Mouse (Mus musculus): ENCODE results near the gene Sox6. TPM values are rescaled to one million over a fixed set of nuclear protein-coding genes. Genes with fewer than 3 reads are reported as not detected.
"Not testable (repeated sequence)": the region's sequence is repeated elsewhere in the genome, so short reads cannot be mapped to it uniquely, and the experiment has no call there.

The Sox6 gene
- polyA plus RNA-seq, 1 experiment from 2014 or later: 37.5 TPM

DNA sequence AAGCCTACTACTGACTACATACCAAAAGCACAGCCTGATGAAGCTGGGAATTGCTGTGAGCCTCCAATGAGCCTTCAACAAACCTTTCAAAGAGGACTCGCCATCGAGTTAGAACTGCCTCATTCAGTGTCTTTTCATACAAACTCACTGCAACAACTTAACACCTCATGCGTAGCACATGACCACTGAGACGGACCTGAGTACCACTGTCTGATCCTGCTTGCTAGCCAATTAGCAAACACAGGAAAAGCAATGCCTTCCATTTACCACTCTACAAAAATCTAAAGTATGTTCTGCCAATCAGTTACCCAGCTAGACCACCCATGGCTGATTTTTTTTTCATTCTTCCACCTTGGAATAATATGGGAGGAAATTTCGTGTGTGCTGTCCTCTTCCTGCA is 414.1 kb downstream of the Sox6 start:
- Histone ChIP-seq H3K27ac (ENCODE audit: low read length) (peak overlapping the region; percentile 21; the same call in 1 of the 2 replicates), H3K36me3 (ENCODE audit: control insufficient read depth, insufficient read depth, low read length) (no peaks in the 10 kb centered on the region), H3K4me2 (ENCODE audit: low read depth, low read length) (no peak overlapping the region), H3K9me3 (replicated peaks; ENCODE audit: control insufficient read depth, low read length) (no peaks in the 10 kb centered on the region), H3K9ac (ENCODE audit: low read length) (no peak overlapping the region), H3K4me1 (ENCODE audit: control insufficient read depth, insufficient read depth, low read length) (peaks cover 27% of the 10 kb centered on the region), H3K27me3 (ENCODE audit: control insufficient read depth, insufficient read depth, low read length) (no peaks in the 10 kb centered on the region), H3K4me3 (replicated peaks; ENCODE audit: low read length) (no peak overlapping the region)
- ATAC-seq (ENCODE audit: insufficient read depth, low FRiP score): no peak
- WGBS: 59% methylated on average over 5 of the region's 5 CpGs

DNA sequence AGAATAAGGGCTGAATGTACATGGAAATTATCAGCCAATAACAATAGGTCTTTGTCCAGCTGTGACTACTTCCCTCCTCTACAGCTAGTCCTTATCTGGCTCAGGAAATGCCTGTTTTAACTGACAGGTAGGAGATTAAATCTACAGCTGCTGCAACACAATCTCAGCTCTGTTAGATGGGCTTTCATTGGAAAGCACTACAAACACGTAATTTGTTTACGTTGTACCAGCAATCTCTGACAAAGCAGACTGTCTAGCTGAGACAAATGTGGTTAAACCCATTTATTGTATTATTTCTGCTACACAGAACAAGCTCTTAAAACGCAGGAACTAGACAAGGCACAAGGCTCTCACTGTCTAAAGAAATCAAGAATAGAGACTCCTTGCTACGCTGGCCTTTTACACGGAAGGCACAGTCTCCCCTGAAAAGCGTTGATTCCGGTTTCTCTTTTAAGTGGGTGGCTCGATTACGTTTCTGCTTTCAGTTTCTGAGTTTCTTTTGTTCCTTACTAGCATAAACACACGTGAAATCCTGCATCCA is 422.8 kb downstream of the Sox6 start:
- Histone ChIP-seq H3K4me3 (replicated peaks; ENCODE audit: low read length) (peak overlapping the region; percentile 31), H3K27me3 (ENCODE audit: control insufficient read depth, insufficient read depth, low read length) (no peaks in the 10 kb centered on the region), H3K9ac (ENCODE audit: low read length) (peak overlapping the region; percentile 47; the same call in 1 of the 2 replicates), H3K9me3 (replicated peaks; ENCODE audit: control insufficient read depth, low read length) (no peaks in the 10 kb centered on the region), H3K4me1 (ENCODE audit: control insufficient read depth, insufficient read depth, low read length) (peaks cover 3% of the 10 kb centered on the region; the same call in 1 of the 2 replicates), H3K36me3 (ENCODE audit: control insufficient read depth, insufficient read depth, low read length) (no peaks in the 10 kb centered on the region), H3K4me2 (ENCODE audit: low read depth, low read length) (peak overlapping the region; percentile 52), H3K27ac (ENCODE audit: low read length) (peak overlapping the region; percentile 36)
- WGBS: 9% methylated on average over 10 of the region's 10 CpGs
- ATAC-seq (ENCODE audit: insufficient read depth, low FRiP score): no peak

DNA sequence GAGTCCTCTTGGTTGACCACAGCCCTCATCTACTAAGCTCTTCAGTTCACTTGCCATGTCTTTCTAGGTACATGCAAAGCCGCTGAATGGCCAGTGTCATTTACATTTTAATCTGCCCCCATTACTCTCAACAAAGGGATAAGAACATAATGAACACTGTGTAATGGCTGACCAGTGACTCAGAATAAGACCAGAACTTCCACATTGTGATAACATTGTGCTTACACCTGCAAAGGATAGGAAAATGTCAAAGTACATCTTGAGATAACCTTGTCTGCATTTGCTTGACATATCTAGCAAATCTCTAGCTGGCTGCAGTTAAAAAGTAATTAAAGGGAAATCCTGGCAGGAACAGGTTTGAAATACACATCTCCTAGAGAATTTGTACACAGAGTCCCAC is 431.1 kb downstream of the Sox6 start:
- no peak overlapping the region for H3K4me3 ChIP-seq (replicated peaks; ENCODE audit: low read length)
- WGBS: 86% methylated on average over 1 of the region's 1 CpGs
- no peaks in the 10 kb centered on the region for H3K4me1 ChIP-seq (ENCODE audit: control insufficient read depth, insufficient read depth, low read length)
- no peak overlapping the region for H3K9ac ChIP-seq (ENCODE audit: low read length)
- no peaks in the 10 kb centered on the region for H3K9me3 ChIP-seq (replicated peaks; ENCODE audit: control insufficient read depth, low read length)
- ATAC-seq (ENCODE audit: insufficient read depth, low FRiP score): no peak
- H3K4me2 ChIP-seq (ENCODE audit: low read depth, low read length): no peak overlapping the region
- H3K27ac ChIP-seq (ENCODE audit: low read length): no peak overlapping the region
- no peaks in the 10 kb centered on the region for H3K36me3 ChIP-seq (ENCODE audit: control insufficient read depth, insufficient read depth, low read length)
- H3K27me3 ChIP-seq (ENCODE audit: control insufficient read depth, insufficient read depth, low read length): no peaks in the 10 kb centered on the region

DNA sequence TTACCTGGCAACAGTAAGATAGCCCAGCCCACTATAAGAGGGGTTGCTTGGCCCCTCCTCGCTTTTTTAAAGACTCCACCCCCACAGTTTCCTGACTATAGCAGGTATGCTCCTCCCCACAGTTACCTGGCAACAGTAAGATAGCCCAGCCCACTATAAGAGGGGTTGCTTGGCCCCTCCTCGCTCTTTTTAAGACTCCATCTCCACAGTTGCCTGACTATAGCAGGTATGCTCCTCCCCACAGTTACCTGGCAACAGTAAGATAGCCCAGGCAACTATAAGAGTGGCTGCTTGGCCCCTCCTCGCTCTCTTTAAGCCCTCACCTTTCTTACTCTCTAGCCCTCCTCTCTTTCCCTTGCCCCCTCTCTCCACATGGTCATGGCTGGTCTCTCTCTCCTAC is 432.5 kb downstream of the Sox6 start:
- H3K36me3 ChIP-seq (ENCODE audit: control insufficient read depth, insufficient read depth, low read length); ATAC-seq (ENCODE audit: insufficient read depth, low FRiP score); H3K4me1 ChIP-seq (ENCODE audit: control insufficient read depth, insufficient read depth, low read length); H3K4me3 ChIP-seq (replicated peaks; ENCODE audit: low read length); H3K9ac ChIP-seq (ENCODE audit: low read length); H3K27me3 ChIP-seq (ENCODE audit: control insufficient read depth, insufficient read depth, low read length); H3K4me2 ChIP-seq (ENCODE audit: low read depth, low read length); H3K27ac ChIP-seq (ENCODE audit: low read length); H3K9me3 ChIP-seq (replicated peaks; ENCODE audit: control insufficient read depth, low read length): not testable (repeated sequence)
- WGBS: 68% methylated on average over 3 of the region's 3 CpGs

DNA sequence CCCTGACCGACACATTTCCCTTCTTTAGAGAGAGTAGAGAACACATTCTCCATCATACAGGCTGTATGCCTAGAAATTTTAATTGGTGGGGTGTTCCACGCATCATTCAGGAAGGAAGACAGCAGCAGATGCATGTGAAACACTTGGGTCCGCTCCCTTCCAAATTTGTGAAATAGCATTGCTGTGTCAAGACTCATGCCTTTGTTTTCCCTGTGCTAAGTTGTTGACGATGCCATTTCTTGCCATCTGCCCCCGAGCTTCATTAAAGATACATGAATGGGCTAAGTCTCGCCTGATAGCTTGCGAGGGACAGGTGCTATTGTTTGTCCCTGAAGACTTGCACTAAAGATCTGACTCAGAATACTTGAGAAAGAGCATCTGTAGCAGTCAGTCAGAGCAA is 433.7 kb downstream of the Sox6 start:
- 81% methylated on average over 7 of the region's 7 CpGs for WGBS
- Histone ChIP-seq H3K4me2 (ENCODE audit: low read depth, low read length) (no peak overlapping the region), H3K9me3 (replicated peaks; ENCODE audit: control insufficient read depth, low read length) (no peaks in the 10 kb centered on the region), H3K4me3 (replicated peaks; ENCODE audit: low read length) (no peak overlapping the region), H3K36me3 (ENCODE audit: control insufficient read depth, insufficient read depth, low read length) (no peaks in the 10 kb centered on the region), H3K27me3 (ENCODE audit: control insufficient read depth, insufficient read depth, low read length) (no peaks in the 10 kb centered on the region), H3K4me1 (ENCODE audit: control insufficient read depth, insufficient read depth, low read length) (no peaks in the 10 kb centered on the region), H3K9ac (ENCODE audit: low read length) (no peak overlapping the region), H3K27ac (ENCODE audit: low read length) (no peak overlapping the region)
- no peak for ATAC-seq (ENCODE audit: insufficient read depth, low FRiP score)

DNA sequence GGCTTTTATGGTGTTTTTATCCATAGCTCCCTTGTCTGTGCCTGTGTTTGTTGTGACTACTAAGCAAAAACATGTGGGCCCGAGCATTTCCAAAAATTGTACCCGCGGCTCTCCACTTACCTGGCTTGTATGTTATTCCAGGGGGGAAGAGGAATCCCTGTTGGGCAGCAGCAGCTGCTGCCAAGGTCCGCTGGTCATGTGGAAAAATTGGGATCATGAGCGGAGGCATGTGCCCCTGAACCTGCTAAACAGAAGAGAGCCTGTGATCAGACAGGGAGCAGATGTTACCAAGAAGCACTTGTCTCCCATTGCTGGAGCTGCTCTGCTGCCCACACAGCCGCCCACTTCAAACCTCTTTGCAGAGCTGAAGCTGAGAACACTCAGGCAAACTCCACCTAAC is 441.2 kb downstream of the Sox6 start:
- H3K9ac ChIP-seq (ENCODE audit: low read length): no peak overlapping the region
- no peaks in the 10 kb centered on the region for H3K27me3 ChIP-seq (ENCODE audit: control insufficient read depth, insufficient read depth, low read length)
- no peak overlapping the region for H3K4me2 ChIP-seq (ENCODE audit: low read depth, low read length)
- no peaks in the 10 kb centered on the region for H3K9me3 ChIP-seq (replicated peaks; ENCODE audit: control insufficient read depth, low read length)
- H3K4me3 ChIP-seq (replicated peaks; ENCODE audit: low read length): no peak overlapping the region
- H3K4me1 ChIP-seq (ENCODE audit: control insufficient read depth, insufficient read depth, low read length): no peaks in the 10 kb centered on the region
- WGBS: 85% methylated on average over 6 of the region's 6 CpGs
- H3K27ac ChIP-seq (ENCODE audit: low read length): no peak overlapping the region
- no peak for ATAC-seq (ENCODE audit: insufficient read depth, low FRiP score)
- no peaks in the 10 kb centered on the region for H3K36me3 ChIP-seq (ENCODE audit: control insufficient read depth, insufficient read depth, low read length)

DNA sequence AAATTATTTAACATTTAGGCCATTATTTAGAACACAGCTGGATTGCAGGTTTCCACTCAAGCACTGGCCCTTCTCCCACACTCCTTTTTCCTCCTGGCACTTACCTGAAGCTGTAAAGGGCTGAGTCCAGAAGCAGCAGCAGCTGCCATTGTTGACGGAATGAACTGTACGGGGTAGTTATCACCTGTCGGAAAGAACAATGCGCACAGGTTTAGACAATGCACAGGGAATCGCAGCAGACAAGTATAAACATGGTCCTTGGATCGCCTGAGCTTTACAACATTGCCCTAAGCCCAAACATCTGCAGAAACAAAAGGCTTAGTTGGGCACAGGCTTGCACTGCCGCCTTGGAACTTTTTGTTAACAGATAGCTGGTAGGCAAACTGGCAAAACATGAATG is 458.1 kb downstream of the Sox6 start:
- no peaks in the 10 kb centered on the region for H3K27me3 ChIP-seq (ENCODE audit: control insufficient read depth, insufficient read depth, low read length)
- H3K4me1 ChIP-seq (ENCODE audit: control insufficient read depth, insufficient read depth, low read length): no peaks in the 10 kb centered on the region
- no peak overlapping the region for H3K4me2 ChIP-seq (ENCODE audit: low read depth, low read length)
- WGBS: 55% methylated on average over 7 of the region's 7 CpGs
- H3K27ac ChIP-seq (ENCODE audit: low read length): peak overlapping the region; percentile 53; the same call in 1 of the 2 replicates
- no peak overlapping the region for H3K4me3 ChIP-seq (replicated peaks; ENCODE audit: low read length)
- H3K9me3 ChIP-seq (replicated peaks; ENCODE audit: control insufficient read depth, low read length): no peaks in the 10 kb centered on the region
- no peaks in the 10 kb centered on the region for H3K36me3 ChIP-seq (ENCODE audit: control insufficient read depth, insufficient read depth, low read length)
- no peak overlapping the region for H3K9ac ChIP-seq (ENCODE audit: low read length)
- no peak for ATAC-seq (ENCODE audit: insufficient read depth, low FRiP score)

DNA sequence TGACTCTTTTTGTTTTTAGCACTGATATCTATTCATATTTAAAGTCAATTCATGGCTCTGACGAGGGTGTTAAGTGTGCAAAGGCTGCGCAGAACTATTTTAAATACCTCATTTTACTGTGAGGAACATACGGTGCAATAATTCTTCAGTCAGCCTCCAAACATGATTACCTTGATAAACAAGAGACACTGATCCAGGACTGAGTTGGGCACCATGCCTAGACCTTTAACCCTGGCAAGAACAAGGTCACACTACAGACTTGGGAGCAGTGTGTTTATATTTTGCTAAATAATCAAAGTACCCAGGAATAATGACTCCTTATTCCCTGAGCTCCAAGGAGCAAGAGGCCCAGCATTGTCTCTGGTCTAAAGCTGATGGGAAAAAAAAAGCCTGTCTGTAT is 458.8 kb downstream of the Sox6 start:
- no peak for ATAC-seq (ENCODE audit: insufficient read depth, low FRiP score)
- Histone ChIP-seq H3K27me3 (ENCODE audit: control insufficient read depth, insufficient read depth, low read length) (no peaks in the 10 kb centered on the region), H3K4me1 (ENCODE audit: control insufficient read depth, insufficient read depth, low read length) (no peaks in the 10 kb centered on the region), H3K4me2 (ENCODE audit: low read depth, low read length) (no peak overlapping the region), H3K9me3 (replicated peaks; ENCODE audit: control insufficient read depth, low read length) (no peaks in the 10 kb centered on the region), H3K9ac (ENCODE audit: low read length) (no peak overlapping the region), H3K36me3 (ENCODE audit: control insufficient read depth, insufficient read depth, low read length) (no peaks in the 10 kb centered on the region), H3K4me3 (replicated peaks; ENCODE audit: low read length) (no peak overlapping the region), H3K27ac (ENCODE audit: low read length) (peak overlapping the region; percentile 53)
- 71% methylated on average over 3 of the region's 3 CpGs for WGBS

DNA sequence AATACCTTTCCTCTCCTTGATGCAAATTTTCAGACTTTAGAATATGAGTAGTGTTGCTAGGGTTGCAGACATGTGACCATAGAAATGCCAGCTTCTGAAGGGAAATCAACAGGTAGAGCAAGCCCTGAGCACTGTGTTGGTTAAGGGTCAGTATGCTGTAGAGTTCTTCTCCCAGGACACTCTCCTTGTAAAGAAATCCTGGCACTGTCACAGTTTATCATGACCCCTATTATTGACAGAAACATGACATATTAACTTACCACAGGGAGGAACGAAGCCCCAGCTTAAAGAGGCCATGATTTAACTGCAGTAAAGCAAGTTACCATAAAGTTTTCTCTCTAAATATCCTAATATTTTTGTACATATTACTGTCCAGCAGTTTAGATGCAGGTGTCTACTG is 462.2 kb downstream of the Sox6 start:
- H3K4me3 ChIP-seq (replicated peaks; ENCODE audit: low read length): no peak overlapping the region
- no peaks in the 10 kb centered on the region for H3K4me1 ChIP-seq (ENCODE audit: control insufficient read depth, insufficient read depth, low read length)
- H3K4me2 ChIP-seq (ENCODE audit: low read depth, low read length): no peak overlapping the region
- H3K9ac ChIP-seq (ENCODE audit: low read length): no peak overlapping the region
- H3K36me3 ChIP-seq (ENCODE audit: control insufficient read depth, insufficient read depth, low read length): no peaks in the 10 kb centered on the region
- WGBS: 68% methylated on average over 1 of the region's 1 CpGs
- no peaks in the 10 kb centered on the region for H3K27me3 ChIP-seq (ENCODE audit: control insufficient read depth, insufficient read depth, low read length)
- no peaks in the 10 kb centered on the region for H3K9me3 ChIP-seq (replicated peaks; ENCODE audit: control insufficient read depth, low read length)
- no peak for ATAC-seq (ENCODE audit: insufficient read depth, low FRiP score)
- no peak overlapping the region for H3K27ac ChIP-seq (ENCODE audit: low read length)

DNA sequence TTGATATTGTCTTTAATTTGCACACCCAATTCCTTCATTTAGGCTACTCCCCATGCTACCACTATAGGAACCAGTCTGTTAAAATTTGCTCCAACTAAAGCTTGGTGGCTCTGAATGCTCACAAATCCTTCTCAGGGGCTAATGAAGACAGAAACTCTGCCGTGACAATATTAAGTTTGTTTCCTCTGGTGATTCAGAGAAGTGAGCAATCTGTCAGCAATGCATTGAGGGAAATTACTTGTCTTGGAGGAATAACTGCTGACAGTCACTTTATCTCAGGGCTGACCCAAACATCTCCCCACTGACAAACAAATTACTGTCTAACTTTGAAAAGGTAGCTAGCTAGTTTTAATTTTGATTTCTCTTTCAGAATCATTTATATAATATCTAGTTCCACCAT is 463.8 kb downstream of the Sox6 start:
- Histone ChIP-seq H3K4me2 (ENCODE audit: low read depth, low read length) (no peak overlapping the region), H3K4me1 (ENCODE audit: control insufficient read depth, insufficient read depth, low read length) (no peaks in the 10 kb centered on the region), H3K9ac (ENCODE audit: low read length) (no peak overlapping the region), H3K4me3 (replicated peaks; ENCODE audit: low read length) (no peak overlapping the region), H3K36me3 (ENCODE audit: control insufficient read depth, insufficient read depth, low read length) (no peaks in the 10 kb centered on the region), H3K27ac (ENCODE audit: low read length) (no peak overlapping the region), H3K27me3 (ENCODE audit: control insufficient read depth, insufficient read depth, low read length) (no peaks in the 10 kb centered on the region), H3K9me3 (replicated peaks; ENCODE audit: control insufficient read depth, low read length) (no peaks in the 10 kb centered on the region)
- 35% methylated on average over 1 of the region's 1 CpGs for WGBS
- ATAC-seq (ENCODE audit: insufficient read depth, low FRiP score): no peak

Data from stomach, embryonic 16.5 days (tissue).